Mouse (Mus musculus) thymus, postnatal 14 days (tissue): ENCODE measurements around the gene Olfml2b.

ENCODE experiments used
- DNase-seq: peaks from one replicate; pipeline ENCODE4 v3.0.0; 2021

Gene Olfml2b

DNA sequence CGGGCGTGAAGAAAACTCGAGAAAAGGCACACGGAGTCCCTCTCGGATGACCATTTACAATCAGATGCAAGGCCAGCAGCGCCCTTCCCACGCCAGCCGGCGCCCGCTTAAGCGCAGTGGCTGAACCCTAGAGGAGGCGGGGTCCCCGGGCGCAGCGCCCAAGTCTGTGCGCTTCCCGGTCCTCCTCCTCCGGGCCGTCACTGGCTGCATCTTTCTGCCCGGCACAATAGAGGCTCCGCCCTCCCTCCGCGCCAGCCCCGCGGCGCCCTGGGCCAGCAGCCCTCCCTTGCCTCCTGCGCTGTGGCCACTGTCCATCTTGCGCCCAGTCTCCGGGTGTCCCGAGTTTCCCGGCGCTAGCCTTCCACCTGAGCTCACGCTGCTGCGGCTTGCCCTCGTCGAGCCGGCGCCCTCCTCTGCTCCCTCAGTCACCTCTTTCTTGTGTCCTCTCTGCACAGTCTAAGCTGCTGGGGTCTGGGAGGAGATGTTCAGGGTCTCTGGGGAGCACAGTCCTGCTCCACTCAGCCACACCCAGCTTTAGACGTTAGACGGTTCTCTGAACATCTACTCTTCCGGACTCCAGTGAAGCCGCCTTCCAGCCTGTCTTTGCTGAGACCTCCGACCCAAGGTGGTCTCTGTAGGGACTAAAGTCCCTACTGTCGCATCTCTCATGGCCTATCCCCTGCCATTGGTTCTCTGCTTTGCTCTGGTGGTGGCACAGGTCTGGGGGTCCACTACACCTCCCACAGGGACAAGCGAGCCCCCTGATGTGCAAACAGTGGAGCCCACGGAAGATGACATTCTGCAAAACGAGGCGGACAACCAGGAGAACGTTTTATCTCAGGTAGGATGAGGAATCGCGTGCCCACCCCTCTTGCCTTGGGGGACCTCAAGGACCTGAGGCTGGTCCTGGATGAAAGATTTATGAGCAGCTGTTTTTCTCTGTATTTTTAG lies at the start of gene Olfml2b:
Gene Olfml2b, plus strand, starts transcription at position 278 of the 951 bp plus-strand sequence.
- peak; percentile 41 for DNase-seq

DNA sequence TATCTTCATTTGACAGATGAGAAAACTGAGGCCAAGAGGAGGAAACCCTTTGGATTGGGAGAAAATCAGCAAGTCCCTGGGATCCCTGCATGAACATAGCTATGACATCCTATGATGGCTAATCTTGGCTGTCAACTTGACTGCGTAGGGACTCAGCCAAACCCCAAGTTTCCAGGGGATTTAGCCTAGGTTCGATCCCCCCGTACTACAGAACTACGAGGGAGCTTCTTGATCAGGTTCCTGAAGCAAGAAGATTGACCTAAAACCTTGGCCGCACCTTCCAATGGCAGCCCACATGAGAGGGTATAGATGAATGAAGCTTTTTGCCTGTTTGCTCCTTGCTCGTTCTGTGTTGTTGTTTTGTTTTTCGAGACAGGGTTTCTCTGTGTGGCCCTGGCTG lies 49.8 kb upstream of the Olfml2b start:
- DNase-seq = no peak

DNA sequence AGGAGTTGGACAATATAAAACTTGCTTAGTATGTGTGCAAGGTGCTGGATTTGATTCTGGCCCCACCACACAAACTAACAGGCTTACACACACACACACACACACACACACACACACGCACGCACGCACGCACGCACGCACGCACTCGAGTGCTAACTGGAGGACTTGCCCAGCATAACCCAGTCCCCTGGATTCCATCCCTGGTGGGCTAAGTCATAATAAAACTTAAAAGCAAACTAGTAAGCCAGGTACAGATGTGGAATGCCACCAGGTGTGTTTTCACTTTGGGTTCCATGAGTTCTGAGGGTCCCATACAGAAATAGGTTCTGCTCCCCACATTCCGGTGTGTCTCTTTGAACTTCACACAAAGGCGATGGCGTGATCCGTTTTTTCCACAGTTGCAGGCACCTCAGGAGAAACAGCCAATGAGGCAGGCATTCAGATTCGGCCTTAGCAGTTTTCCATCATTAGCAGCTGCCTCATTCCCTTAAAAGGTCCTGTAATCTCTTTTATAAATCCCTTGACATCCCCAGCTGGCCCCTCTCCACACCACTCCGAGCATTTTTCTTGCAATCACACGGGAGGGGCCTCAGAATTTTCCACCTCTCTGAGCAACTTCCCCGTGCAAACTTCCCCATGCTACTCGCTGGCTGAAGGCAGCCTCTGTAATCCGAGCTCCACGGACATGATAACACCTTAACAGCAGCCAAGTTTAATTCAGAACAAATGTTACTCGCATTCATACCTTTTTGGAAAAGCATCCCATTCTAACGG lies 38.9 kb upstream of the Olfml2b start:
- no peak for DNase-seq

DNA sequence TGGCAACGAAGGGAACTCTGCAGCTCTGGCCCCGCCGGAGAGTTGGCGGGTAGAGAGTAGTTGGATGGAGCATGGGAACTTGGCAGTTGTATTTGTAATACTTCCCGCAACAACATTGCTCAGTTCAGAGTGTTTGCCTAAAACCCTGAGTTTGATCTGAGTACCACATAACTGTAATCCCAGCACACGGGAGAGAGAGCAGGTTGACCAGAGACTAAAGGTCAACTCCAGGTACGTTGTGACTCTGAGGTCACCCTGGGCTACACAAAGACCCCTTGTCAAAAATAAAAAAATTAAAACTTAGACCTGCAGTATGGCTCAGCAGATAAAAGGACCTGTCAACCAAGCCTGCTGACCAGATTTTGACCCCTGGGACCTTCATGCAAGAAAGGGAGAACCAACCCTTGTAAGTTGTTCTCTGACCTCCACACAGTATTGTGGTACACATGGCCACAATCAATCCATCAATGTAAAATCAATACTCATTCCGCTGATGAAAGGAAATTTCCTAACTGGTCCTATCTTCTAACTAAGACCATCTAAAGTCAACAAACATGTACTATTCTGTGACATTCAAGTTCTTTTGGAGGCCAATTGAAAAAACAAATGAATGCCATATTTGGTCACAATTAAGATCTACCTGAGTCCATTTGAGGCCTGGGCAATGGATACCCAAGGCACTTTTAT lies 37.0 kb upstream of the Olfml2b start:
- no peak for DNase-seq

DNA sequence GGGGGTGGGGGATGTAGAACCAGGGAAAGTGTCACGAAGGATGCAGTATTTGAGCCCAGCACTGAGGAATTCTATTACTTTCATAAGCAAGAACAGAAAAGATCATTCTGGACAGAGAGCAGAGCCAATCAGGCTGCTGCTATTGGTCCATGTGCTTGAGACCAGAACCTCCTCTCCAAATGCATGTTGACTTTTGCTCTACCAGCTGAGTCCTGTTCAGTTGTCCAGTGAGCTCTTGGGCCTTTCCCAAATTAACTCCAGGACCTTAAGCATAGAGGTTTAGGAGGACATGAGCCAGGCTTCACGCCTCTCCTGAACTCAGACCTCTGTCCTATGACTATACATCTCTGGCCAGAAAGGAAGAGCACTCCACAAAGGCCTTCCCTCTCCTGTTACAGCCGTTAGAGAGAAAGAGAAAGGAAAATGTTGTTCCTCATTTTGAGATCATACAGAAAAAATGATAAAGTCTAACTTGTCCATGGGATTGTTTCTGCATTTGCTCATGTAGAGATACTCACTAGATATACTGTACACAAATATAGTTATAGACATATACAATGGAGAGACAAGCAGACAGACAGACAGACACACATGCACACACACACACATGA lies 35.8 kb upstream of the Olfml2b start:
- DNase-seq = no peak

DNA sequence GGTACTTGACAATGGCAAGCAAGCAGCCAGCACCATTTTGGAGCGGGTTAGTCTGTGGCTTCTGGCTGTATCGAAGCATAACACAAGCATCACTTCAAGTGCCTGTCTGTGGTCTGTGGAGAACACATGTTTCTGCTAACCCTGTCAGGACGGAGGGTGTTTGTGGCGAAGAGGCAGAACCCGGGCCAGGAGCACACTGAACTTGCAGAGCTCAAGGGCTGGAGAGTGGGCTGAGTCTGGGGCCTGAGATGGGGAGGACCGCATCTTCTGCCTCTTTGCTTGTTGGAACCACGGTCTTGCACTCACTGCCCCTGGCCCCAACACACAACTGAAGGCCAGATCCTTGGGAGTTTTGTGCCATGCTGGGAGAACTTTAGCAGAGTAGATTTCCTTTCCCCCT lies 34.5 kb upstream of the Olfml2b start:
- no peak for DNase-seq

DNA sequence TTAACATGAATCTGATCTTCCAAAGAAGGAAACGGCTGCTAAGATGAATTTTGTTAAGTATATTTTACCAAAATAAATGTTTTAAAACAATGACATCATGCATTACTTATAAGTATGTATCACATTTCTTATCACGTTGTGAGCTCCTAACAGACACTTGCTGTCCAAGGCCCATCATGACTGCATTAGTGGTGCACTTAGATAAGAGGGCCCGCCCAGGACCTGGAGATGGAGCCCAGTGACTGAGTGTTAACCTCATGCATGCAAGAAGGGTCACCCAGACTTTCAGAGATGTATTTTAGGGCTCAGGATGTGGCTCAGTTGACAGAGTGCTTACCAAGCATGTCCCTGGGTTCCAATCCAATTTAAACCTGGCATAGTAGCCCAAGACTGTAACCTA lies 34.0 kb upstream of the Olfml2b start:
- DNase-seq = no peak

DNA sequence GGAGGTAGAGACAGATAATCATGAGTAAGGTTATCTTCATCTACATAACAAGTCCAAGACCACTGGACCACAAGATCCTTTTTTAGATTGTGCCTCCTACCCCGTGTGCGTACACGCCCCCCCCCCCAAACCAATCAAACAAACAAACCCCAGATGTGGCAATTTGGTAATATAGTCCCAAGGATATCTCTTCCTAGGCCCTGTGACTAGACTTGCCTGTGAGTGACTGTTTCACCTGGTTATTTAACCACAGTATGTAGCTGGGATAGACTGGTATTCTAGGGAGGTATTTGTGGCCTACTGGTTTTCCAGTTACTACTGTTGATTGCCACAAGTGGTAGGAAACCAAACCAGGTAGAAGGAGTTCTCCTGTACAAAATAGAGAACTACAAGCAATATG lies 33.6 kb upstream of the Olfml2b start:
- no peak for DNase-seq

DNA sequence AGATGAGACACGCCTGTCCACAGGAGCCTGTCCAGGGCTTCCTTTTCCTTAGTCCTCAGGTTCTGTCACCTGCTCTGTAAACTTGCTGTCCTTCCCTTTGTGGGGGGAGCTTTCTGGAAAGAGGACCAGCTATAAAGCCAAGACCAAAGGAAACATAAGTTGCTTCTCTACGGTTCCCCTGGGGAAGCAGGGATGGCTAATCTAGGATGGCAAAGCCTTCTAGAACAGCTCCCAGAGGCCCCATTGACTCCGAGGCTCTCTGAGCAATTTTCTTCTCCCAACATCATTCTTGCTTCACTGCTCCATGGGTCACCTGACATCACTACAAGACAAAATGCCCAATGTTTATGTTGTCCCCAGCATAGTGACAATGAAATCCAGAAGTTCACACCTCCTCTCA lies 32.7 kb upstream of the Olfml2b start:
- no peak for DNase-seq

DNA sequence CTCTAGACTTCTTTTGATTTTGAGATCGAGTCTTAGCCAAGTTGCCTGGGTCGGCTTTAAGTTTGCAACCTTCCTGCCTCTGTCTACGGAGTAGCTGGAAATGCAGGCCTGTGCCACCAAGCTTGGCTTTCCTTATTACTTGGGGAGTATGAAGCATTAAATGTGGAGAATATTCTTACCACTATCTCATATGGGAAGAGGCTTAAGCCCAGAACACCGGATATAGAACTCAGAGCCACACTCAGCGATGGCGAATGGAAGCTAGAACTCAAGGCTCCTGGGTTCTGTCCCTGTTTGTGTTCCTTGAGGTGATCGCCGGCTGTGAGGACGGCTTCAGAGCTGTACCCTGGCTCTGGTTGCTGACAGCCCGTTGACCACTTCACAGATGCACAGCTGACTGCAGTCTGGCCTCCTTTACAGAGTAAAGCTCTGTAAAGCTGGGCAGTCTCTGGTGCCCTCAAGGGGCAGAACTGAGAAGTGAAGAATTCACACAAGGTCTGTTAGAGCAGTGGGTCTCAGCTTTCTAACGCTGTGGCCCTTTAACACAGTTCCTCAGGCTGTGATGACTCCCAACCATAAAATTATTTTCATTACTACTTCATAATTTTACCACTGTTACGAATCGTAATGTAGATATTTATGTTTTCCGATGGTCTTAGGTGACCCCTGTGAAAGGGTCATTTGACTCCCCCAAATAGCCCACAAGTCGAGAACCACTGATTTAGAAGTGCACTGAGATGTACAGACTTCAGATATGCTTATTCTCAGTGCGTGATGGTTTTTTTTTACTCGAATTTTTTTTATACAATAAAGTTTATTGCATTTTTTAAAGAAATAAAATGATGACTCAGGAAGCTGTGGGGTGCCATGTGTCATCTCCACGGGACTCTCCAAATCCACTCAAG lies 31.1 kb upstream of the Olfml2b start:
- peak; percentile 29 for DNase-seq

DNA sequence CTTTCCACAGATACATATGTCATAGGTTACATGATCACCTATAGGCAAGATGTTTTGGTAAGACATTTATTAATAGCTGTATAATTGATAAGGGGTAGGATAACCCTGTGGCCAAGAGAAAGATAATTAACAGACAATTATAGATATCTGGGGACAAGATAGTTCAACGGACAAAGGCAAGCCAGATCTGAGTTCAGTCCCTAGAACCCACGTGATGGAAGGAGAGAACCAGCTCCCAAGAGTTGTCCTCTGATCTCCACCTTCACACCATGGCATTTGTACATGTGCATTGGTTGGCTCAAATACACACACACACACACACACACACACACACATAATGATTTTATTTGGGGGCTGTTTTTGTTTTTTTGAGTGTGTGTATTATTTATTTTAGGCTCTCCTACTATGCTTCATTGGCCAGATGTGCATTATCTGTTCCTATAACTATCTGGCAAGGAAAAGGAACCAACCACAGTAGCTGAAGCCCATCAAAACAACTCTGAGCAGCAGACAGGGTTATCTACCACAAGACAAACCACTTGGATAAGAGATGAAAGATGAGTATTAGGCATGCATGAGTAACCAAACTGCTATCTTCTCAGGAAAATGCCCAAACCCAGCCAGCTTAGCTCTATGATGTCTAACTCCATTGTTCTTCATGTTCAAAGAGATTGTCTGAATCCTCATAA lies 24.5 kb upstream of the Olfml2b start:
- no peak for DNase-seq

DNA sequence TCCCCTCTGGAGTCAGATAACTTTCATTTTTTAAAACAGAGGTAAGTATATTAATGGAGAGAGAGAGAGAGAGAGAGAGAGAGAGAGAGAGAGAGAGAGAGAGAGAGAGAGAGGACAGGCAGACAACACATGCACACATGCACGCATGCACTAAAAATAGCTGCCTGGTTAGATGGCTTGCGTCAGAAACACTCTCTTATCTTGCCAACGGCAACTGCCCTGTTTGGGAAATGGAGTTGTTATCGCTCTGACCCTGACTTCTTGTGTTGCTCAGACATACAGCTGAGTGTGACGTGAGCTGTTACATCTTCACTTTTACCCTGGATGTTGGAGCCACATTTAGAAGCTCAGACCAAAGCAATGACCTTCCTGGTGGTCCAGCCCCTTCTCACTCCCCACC lies 21.4 kb upstream of the Olfml2b start:
- DNase-seq = no peak

DNA sequence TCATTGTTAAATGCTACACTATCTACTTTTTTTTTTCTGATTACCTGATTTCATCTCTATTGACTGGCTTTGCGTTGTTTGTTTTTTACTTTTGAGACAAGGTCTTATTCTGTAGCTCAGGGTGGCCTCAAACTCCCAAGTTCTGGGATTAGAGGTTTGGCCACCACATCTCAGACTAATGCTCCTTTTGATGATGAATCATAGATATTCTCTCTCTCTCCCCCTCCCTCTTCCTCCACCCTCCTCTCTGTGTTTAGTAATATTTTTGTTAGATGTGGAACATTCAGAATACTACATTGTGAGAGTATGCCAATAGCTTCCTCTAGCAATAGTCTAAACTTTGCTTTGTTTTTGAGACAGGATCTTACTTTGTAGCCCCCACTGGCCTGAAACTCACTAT lies 20.9 kb upstream of the Olfml2b start:
- DNase-seq = no peak

DNA sequence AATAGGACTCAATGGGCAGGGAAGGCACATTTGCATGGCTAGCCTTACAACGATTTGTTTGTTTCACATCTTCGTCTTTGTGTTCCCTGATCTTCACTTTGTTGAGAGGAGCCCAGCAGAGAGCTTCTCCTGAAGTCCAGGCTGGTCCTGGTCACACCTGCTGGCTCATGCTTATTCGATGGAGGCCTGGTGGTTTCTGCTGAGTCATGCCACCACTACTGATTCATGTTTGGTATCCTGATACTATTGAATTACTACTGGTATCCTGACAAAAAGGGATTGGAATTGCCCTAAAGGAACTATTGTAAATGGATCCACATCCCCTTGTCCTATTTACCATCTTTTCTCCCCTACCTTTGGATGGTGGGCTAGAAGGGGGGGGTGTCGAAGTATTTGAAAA lies 13.8 kb upstream of the Olfml2b start:
- DNase-seq = no peak

DNA sequence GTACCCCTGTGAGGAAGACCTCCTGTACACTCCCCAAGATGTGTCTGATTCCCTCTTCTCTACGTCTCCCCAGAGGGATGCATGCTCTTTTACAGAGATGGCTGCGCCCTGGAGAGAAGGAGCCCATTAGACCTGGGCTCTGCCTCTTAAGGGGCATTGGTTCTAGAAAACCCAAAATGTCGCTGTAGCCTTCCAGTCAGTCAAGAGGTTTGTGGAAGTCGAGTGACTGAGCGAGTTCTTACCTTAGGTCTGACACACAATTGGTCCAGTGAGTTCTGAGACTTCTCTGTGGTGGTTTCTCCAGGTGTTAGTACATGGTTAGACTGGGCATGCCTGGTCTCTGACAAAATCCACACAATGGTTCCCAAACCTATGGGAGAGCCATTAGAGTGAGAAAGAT lies 12.8 kb upstream of the Olfml2b start:
- no peak for DNase-seq

DNA sequence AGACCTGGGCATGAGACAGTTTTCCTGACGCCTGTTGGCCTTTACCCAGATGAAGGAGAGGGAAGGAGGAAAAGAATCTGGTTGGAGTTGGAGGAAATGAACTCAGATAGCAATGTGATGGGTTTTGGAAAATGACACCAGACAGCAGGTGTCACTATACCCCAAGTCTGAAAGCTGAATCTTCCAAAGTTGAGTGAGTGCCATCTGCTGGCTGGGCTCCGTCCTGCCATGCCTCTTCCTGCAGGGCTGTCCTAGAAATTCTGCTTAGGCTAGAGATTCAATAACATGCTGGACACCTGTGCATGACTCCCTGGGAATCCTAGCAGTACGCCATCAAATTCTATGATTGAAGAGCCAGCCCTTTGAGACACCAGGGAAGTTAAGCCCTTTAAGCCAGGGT lies 11.9 kb upstream of the Olfml2b start:
- peak; percentile 79 for DNase-seq

DNA sequence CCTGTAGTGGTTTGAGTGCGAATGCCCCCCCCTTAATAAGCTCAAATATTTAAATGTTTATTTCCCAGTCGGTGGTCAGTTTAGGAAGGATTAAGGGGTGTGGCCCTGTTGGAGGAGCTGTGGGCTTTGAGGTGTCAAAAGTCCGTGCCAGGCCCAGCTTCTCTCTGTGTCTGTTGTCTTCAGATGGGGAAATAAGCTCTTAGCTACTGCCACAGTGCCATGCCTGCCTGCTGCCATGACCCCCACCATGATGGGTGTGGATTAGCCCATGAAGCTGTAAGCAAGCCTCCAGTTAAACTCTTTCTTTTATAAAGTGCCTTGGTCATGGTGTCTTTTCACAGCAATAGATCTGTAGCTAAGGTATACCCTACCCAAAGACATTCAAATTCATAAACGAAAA lies 11.5 kb upstream of the Olfml2b start:
- DNase-seq = no peak

DNA sequence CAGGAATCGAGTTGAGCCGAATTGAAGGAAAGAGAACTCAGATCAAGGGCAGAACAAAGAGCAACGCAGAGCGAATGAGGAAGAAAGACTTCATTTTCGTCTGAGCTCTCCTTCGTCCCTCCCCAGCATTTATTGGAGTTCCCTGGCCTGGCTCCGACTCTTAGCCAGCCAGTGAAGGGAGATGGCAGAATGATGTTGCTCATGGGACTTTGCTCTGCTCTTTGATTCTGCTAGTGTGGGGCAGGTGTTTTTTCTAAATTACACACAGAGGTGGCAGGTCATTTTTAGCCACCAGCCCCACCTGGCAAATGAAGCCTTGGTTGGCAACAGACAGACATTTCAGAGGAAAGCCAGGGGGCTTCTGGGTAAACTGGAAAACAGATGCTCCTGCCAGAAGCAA lies 5.4 kb upstream of the Olfml2b start:
- DNase-seq = no peak

DNA sequence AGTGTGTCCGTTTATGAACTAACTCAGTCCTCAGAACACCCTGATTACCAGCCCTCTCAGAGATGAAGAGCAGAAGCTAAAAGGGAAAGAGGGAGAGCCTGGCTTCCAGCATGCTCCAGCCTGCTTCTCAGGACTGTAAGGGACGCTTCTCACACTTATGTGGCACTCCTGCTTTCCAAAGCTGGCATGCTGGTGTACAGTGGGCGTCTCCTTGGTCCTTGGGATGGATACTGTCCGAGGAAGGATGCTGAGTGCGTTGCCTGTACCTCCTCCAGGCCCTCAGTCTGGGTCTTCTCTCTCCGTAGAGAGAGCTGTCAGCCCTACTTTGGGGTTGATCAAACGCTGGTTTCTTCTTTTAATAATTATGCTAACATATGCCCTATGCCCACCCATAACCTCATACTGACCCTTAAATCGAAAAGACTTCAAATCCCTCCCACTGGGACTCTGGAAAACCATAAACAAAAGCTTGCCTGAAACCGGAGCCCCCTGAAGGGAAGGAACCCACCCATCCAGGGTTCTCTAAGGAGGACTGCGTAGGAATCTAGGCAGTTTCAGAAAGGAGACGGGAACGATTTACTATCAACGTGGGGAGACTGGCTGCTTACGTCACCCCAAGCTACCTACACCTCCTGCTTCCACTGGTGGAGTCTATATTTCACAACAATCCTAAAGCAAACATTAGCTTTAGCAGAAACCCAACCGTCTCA lies 1.7 kb downstream of the Olfml2b start:
- no peak for DNase-seq

DNA sequence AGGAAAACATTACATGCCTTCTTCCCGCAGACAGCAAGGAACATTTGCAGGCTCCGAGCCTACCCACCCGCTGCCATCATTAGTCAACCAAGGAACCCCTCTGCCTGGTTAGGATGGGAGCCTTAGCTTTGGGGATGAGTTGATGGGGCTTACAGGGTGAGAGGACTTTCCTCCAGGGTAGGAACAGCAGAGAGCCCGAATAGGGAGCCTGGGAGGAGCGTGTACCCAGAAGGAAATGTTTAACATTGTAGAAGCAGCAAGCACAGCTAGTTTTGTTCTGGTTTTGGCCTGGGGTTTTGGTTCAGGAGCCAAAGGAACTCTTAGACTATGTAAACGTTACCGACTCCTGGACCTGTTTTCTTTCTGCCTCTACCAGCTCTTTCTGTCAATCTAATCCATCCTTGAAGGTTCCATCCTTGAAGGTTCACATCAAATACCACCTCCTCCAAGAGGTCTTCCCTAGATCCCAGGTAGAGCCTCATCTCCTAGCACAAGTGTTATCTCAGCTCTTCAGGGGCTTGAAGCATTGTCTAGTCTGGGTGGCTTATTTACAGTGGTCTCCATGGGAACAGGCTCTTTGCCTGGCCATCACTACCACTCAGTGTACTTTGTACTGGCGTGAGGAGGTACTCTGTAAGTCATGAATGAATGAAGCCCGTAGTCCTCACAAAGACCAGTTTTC lies 2.4 kb downstream of the Olfml2b start:
- DNase-seq = no peak
